Mouse (Mus musculus) midbrain, embryonic 15.5 days (tissue): ENCODE data around the gene Gm3402. TPM values are rescaled to one million over a fixed set of nuclear protein-coding genes. Genes with fewer than 3 reads are reported as not detected.
"Not testable (repeated sequence)": the region's sequence is repeated elsewhere in the genome, so short reads cannot be mapped to it uniquely, and the experiment has no call there.

Source experiments
- ATAC-seq: fragments of 200-750 bp; cut with Nextera tagmentation; replicated peaks from 2 replicates; pipeline ENCODE4 v1.8.0; 2017; ENCODE audit warnings: moderate TSS enrichment
- H3K27ac ChIP-seq: fragments of 300-500 bp; sonication (generic); 2 replicates; pipeline ENCODE4 v1.5.1; 2015; ENCODE audit warnings: mild to moderate bottlenecking, inconsistent platforms
- H3K27me3 ChIP-seq: fragments of 300-500 bp; sonication (generic); replicated peaks from 2 replicates; pipeline ENCODE4 v1.6.1; 2015; ENCODE audit warnings: inconsistent platforms
- H3K36me3 ChIP-seq: fragments of 300-500 bp; sonication (generic); replicated peaks from 2 replicates; pipeline ENCODE4 v1.6.1; 2015; ENCODE audit warnings: inconsistent platforms
- H3K4me1 ChIP-seq: fragments of 300-500 bp; sonication (generic); 2 replicates; pipeline ENCODE4 v1.6.1; 2015; ENCODE audit warnings: inconsistent platforms
- H3K4me2 ChIP-seq: fragments of 300-500 bp; sonication (generic); 2 replicates; pipeline ENCODE4 v1.6.1; 2015; ENCODE audit warnings: inconsistent platforms, mild to moderate bottlenecking, moderate library complexity
- H3K4me3 ChIP-seq: fragments of 300-500 bp; sonication (generic); 2 replicates; pipeline ENCODE4 v1.5.1; 2015; ENCODE audit warnings: mild to moderate bottlenecking, inconsistent platforms
- H3K9ac ChIP-seq: fragments of 300-500 bp; sonication (generic); 2 replicates; pipeline ENCODE4 v1.6.1; 2015; ENCODE audit warnings: mild to moderate bottlenecking, inconsistent platforms
- H3K9me3 ChIP-seq: fragments of 300-500 bp; sonication (generic); 2 replicates; pipeline ENCODE4 v1.6.1; 2016; ENCODE audit warnings: inconsistent platforms
- WGBS: fragments of 180-500 bp; shearing (Covaris S2); methylation state at CpG from one replicate; pipeline ENCODE4 v1.1.7; 2015; ENCODE audit warnings: mixed read lengths; 5-methylcytosine and 5-hydroxymethylcytosine counted together
- polyA plus RNA-seq: library from polyadenylated mRNA; unstranded; fragments of >200 nt; fragmentation: Nextera tagmentation; extraction: Ambion mirVana; gene quantifications from 2 replicates; pipeline ENCODE4 v1.2.1, GENCODE M21; 2015

Gm3402 gene
- polyA plus RNA-seq, 1 experiment from 2014 or later: not detected

GRCm38 (mm10) chr5:146555836-146556235, 41.9 kb downstream of the Gm3402 start, which contains the start of gene Gm3415:
Gm3415 (plus strand) TSS chr5:146556136.
- H3K9ac ChIP-seq, H3K27ac ChIP-seq, ATAC-seq, H3K4me1 ChIP-seq, H3K4me3 ChIP-seq, H3K27me3 ChIP-seq, H3K36me3 ChIP-seq, H3K4me2 ChIP-seq, H3K9me3 ChIP-seq: not testable (repeated sequence)
- no CpG with 5 or more reads among the region's 3 CpGs for WGBS

GRCm38 (mm10) chr5:146564259-146564658, 50.3 kb downstream of the Gm3402 start:
- 76% methylated on average over 1 of the region's 1 CpGs for WGBS
- H3K27me3 ChIP-seq: no peaks in the 10 kb centered on the region

More at GRCm38 (mm10) chr5:146564259-146564658, 50.3 kb downstream of the Gm3402 start:
- H3K4me1 ChIP-seq: no peaks in the 10 kb centered on the region
- H3K9me3 ChIP-seq: no peaks in the 10 kb centered on the region
- H3K36me3 ChIP-seq: no peaks in the 10 kb centered on the region
- no peak overlapping the region for H3K4me3 ChIP-seq
- no peak overlapping the region for H3K9ac ChIP-seq
- no peak overlapping the region for H3K27ac ChIP-seq
- no peak overlapping the region for H3K4me2 ChIP-seq
- ATAC-seq: no peak

Other genes starting within 250 kb of the Gm3402 start
- gene Wasf3, start 129.1 kb upstream of the Gm3402 start, polyA plus RNA-seq: 18.5 and 18.8 TPM in 2 replicates
- gene Gm6408, start 32.2 kb upstream of the Gm3402 start, polyA plus RNA-seq: not detected in 2 replicates
- gene Gm6370, start 22.8 kb upstream of the Gm3402 start, polyA plus RNA-seq: not detected in 2 replicates
- not detected in 2 replicates for gene 4930449I24Rik, start 11.7 kb upstream of the Gm3402 start, polyA plus RNA-seq
- not detected in 2 replicates for gene Gm3404, start 11.7 kb downstream of the Gm3402 start, polyA plus RNA-seq
- not detected in 2 replicates for gene Gm3409, start 23.5 kb downstream of the Gm3402 start, polyA plus RNA-seq
- not detected in 2 replicates for gene Gm3415, start 42.0 kb downstream of the Gm3402 start, polyA plus RNA-seq
- 26.7 and 27.3 TPM in 2 replicates for gene Gpr12, start 71.1 kb downstream of the Gm3402 start, polyA plus RNA-seq